Mouse (Mus musculus) neural tube, embryonic 11.5 days (tissue): ENCODE results near the gene Dnah17. TPM values are rescaled to one million over a fixed set of nuclear protein-coding genes. Genes with fewer than 3 reads are reported as not detected.

Source experiments
- ATAC-seq: fragments of 200-750 bp; cut with Nextera tagmentation; 2 replicates; pipeline ENCODE4 v1.8.0; 2017; ENCODE audit warnings: moderate number of reproducible peaks, mild to moderate bottlenecking, moderate TSS enrichment, moderate library complexity; ENCODE audit not compliant: insufficient read depth, low FRiP score, low TSS enrichment
- DNase-seq: peaks from one replicate; pipeline ENCODE4 v3.0.0-alpha.2; 2015; ENCODE audit warnings: low spot score
- H3K27ac ChIP-seq: fragments of 300-500 bp; sonication (generic); 2 replicates; pipeline ENCODE4 v1.5.1; 2014; ENCODE audit warnings: low read depth, mild to moderate bottlenecking, low read length
- H3K27me3 ChIP-seq: fragments of 300-500 bp; sonication (generic); 2 replicates; pipeline ENCODE4 v1.6.1; 2014; ENCODE audit warnings: mild to moderate bottlenecking, low read length, mixed read lengths; ENCODE audit not compliant: control insufficient read depth, insufficient read depth
- H3K36me3 ChIP-seq: fragments of 300-500 bp; sonication (generic); 2 replicates; pipeline ENCODE4 v1.6.1; 2014; ENCODE audit warnings: mild to moderate bottlenecking, low read length, moderate library complexity, mixed read lengths; ENCODE audit not compliant: control insufficient read depth, insufficient read depth
- H3K4me1 ChIP-seq: fragments of 300-500 bp; sonication (generic); 2 replicates; pipeline ENCODE4 v1.6.1; 2014; ENCODE audit warnings: low read length, mixed read lengths; ENCODE audit not compliant: control insufficient read depth, insufficient read depth
- H3K4me2 ChIP-seq: fragments of 300-500 bp; sonication (generic); 2 replicates; pipeline ENCODE4 v1.6.1; 2014; ENCODE audit warnings: low read depth, mild to moderate bottlenecking, moderate library complexity
- H3K4me3 ChIP-seq: fragments of 300-500 bp; sonication (generic); 2 replicates; pipeline ENCODE4 v1.5.1; 2014; ENCODE audit warnings: low read depth, low read length
- H3K9ac ChIP-seq: fragments of 300-500 bp; sonication (generic); 2 replicates; pipeline ENCODE4 v1.6.1; 2014; ENCODE audit warnings: mild to moderate bottlenecking, low read length
- H3K9me3 ChIP-seq: fragments of 300-500 bp; sonication (generic); 2 replicates; pipeline ENCODE4 v1.6.1; 2016; ENCODE audit warnings: low read length; ENCODE audit not compliant: control insufficient read depth
- WGBS: fragments of 180-500 bp; shearing (Covaris S2); extraction: QIAGEN DNeasy Blood & Tissue Kit; methylation state at CpG from one replicate; pipeline ENCODE4 v1.1.7; 2014; 5-methylcytosine and 5-hydroxymethylcytosine counted together
- polyA plus RNA-seq: library from polyadenylated mRNA; unstranded; fragments of >200 nt; fragmentation: Nextera tagmentation; extraction: Ambion mirVana; gene quantifications from 2 replicates; pipeline ENCODE4 v1.2.1, GENCODE M21; 2014

Dnah17 gene
- polyA plus RNA-seq, 1 experiment from 2014 or later, result 0.13 TPM

- Histone ChIP-seq H3K4me2 (no peak overlapping the region), H3K9me3 (no peaks in the 10 kb centered on the region), H3K4me1 (0 out of 2 replicates have a peak, but pooled peaks cover 6% of the 10 kb centered on the region), H3K4me3 (no peak overlapping the region), H3K27ac (no peak overlapping the region), H3K36me3 (no peaks in the 10 kb centered on the region), H3K9ac (no peak overlapping the region), H3K27me3 (no peaks in the 10 kb centered on the region)
- ATAC-seq (no peak), DNase-seq (no peak)
- 77% methylated on average over 8 of the region's 8 CpGs for WGBS
Measured at GRCm38 (mm10) chr11:118085961-118086360, 44.5 kb downstream of the Dnah17 start.

DNA sequence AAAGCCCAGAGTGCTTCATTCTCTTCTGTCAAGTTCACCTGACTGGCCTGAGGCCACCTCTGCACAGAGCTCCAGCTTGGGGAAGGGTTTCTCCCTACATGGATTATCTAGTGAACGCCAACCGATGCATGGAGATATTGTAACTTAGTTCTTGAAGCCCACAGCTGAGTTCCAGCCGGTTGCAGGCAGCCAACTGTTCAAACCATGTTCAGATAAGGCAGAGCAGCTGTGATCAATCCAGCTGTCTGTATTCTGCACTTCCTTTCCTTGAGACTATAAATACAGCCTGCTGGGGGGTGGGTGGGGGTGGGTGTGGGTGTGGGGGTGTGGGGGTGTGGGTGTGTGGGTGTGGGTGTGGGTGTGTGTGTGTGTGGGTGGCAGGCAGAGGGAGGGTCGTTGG, 45.3 kb downstream of the Dnah17 start:
- H3K27me3 ChIP-seq, result no peaks in the 10 kb centered on the region
- H3K27ac ChIP-seq, result no peak overlapping the region
- H3K4me3 ChIP-seq, result no peak overlapping the region
- H3K4me1 ChIP-seq, result 0 out of 2 replicates have a peak, but pooled peaks cover 6% of the 10 kb centered on the region
- ATAC-seq, result no peak
- no peak overlapping the region for H3K9ac ChIP-seq
- DNase-seq, result no peak
- whole genome bisulfite sequencing, result 83% methylated on average over 4 of the region's 4 CpGs
- no peaks in the 10 kb centered on the region for H3K36me3 ChIP-seq
- no peaks in the 10 kb centered on the region for H3K9me3 ChIP-seq
- H3K4me2 ChIP-seq, result no peak overlapping the region

DNA sequence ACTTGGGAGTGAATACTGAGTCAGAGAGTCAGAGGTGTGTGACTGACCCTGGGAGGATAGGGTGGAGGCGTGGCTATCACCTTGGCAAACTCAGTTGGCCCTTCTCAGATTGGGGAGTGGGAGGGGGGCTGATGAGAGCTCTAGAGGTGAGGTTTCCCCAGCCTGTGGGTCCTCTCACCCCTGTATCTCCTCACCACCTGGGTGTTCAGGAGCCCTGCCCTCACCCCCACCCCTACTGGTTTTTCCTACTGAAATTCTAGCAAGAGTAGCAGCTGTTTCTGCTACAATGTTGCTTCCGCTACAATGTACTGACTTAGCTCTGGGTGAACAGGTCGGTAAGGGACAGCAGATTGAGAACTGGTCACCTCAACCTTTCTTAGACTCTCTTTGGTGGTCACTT, 46.2 kb downstream of the Dnah17 start:
- Histone ChIP-seq H3K27ac (no peak overlapping the region), H3K4me1 (0 out of 2 replicates have a peak, but pooled peaks cover 6% of the 10 kb centered on the region), H3K9me3 (no peaks in the 10 kb centered on the region), H3K9ac (no peak overlapping the region), H3K4me3 (no peak overlapping the region), H3K4me2 (no peak overlapping the region), H3K27me3 (no peaks in the 10 kb centered on the region), H3K36me3 (no peaks in the 10 kb centered on the region)
- DNase-seq (no peak), ATAC-seq (no peak)
- 80% methylated on average over 3 of the region's 3 CpGs for WGBS

- 10% methylated on average over 6 of the region's 6 CpGs for WGBS
- Histone ChIP-seq H3K9ac (no peak overlapping the region), H3K4me1 (0 out of 2 replicates have a peak, but pooled peaks cover 6% of the 10 kb centered on the region), H3K4me2 (no peak overlapping the region), H3K9me3 (no peaks in the 10 kb centered on the region), H3K27ac (no peak overlapping the region), H3K4me3 (no peak overlapping the region), H3K27me3 (no peaks in the 10 kb centered on the region), H3K36me3 (no peaks in the 10 kb centered on the region)
- ATAC-seq (no peak), DNase-seq (peak; percentile 82)
Measured at GRCm38 (mm10) chr11:118083811-118084210, 46.6 kb downstream of the Dnah17 start.

DNA sequence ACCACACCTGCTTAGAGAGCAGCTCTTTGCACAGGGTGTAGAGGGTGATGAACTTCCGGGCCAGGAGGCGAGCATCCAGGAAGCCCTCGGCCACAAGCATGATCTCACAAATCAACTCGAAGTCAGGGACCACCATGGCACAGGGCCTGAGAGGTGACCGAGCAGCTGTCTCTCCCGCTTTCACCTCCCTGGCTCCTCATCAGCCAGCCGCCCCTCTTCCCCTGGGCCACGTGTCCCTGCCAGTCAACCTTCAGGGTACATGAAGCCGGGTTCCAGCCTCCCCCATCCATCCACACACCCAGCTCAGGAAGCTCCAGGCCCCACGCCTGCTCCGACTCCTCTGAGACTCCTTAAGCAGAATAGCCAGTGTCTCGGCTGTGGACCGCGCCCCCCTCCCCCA, 48.1 kb downstream of the Dnah17 start:
- H3K4me3 ChIP-seq, result no peak overlapping the region
- H3K9ac ChIP-seq, result no peak overlapping the region
- H3K4me1 ChIP-seq, result 0 out of 2 replicates have a peak, but pooled peaks cover 6% of the 10 kb centered on the region
- H3K27ac ChIP-seq, result no peak overlapping the region
- H3K27me3 ChIP-seq, result no peaks in the 10 kb centered on the region
- no peaks in the 10 kb centered on the region for H3K9me3 ChIP-seq
- no peak for ATAC-seq
- H3K4me2 ChIP-seq, result no peak overlapping the region
- no peak for DNase-seq
- H3K36me3 ChIP-seq, result no peaks in the 10 kb centered on the region
- WGBS, result 84% methylated on average over 14 of the region's 14 CpGs

GRCm38 (mm10) chr11:118079750-118080149, 50.7 kb downstream of the Dnah17 start:
- Histone ChIP-seq H3K27me3 (no peaks in the 10 kb centered on the region), H3K4me3 (no peak overlapping the region), H3K9ac (no peak overlapping the region), H3K4me2 (no peak overlapping the region), H3K9me3 (no peaks in the 10 kb centered on the region), H3K27ac (no peak overlapping the region), H3K4me1 (0 out of 2 replicates have a peak, but pooled peaks cover 6% of the 10 kb centered on the region), H3K36me3 (no peaks in the 10 kb centered on the region)
- 76% methylated on average over 12 of the region's 14 CpGs for WGBS
- ATAC-seq (no peak), DNase-seq (no peak)

- Histone ChIP-seq H3K4me2 (no peak overlapping the region), H3K27ac (no peak overlapping the region), H3K9ac (no peak overlapping the region), H3K9me3 (no peaks in the 10 kb centered on the region), H3K4me1 (no peaks in the 10 kb centered on the region), H3K36me3 (no peaks in the 10 kb centered on the region), H3K4me3 (no peak overlapping the region), H3K27me3 (no peaks in the 10 kb centered on the region)
- WGBS, result 89% methylated on average over 6 of the region's 6 CpGs
- ATAC-seq (no peak), DNase-seq (no peak)
Measured at GRCm38 (mm10) chr11:118076929-118077328, 53.5 kb downstream of the Dnah17 start.

DNA sequence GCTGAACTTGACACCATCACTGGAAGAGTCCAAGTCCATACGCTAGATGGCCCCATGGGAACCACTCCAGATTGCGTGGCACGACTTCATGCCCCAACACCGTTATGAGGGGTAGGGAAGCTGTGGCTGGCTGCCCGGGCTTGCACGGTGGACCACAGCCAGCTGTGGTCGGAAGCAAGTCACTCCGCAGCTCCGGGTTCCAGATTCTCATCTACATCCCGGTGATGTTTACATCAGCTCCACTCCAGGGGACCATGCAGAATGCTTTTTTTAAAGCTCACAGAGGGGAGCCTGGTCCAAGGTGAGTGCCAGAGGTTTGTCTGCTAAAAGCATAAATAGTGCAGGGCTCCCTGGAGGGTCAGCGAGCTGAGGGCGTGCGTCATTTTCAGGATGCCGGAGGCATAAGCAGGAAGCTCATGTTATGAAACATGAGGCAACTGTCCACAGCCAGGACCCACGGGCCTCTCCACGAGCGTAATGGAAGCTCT, 55.4 kb downstream of the Dnah17 start:
- H3K36me3 ChIP-seq, result no peaks in the 10 kb centered on the region
- ATAC-seq (no peak), DNase-seq (no peak)
- H3K4me2 ChIP-seq, result no peak overlapping the region
- no peaks in the 10 kb centered on the region for H3K4me1 ChIP-seq
- no peaks in the 10 kb centered on the region for H3K27me3 ChIP-seq
- H3K9me3 ChIP-seq, result no peaks in the 10 kb centered on the region
- no peak overlapping the region for H3K4me3 ChIP-seq
- no peak overlapping the region for H3K9ac ChIP-seq
- 83% methylated on average over 17 of the region's 17 CpGs for WGBS
- no peak overlapping the region for H3K27ac ChIP-seq

DNA sequence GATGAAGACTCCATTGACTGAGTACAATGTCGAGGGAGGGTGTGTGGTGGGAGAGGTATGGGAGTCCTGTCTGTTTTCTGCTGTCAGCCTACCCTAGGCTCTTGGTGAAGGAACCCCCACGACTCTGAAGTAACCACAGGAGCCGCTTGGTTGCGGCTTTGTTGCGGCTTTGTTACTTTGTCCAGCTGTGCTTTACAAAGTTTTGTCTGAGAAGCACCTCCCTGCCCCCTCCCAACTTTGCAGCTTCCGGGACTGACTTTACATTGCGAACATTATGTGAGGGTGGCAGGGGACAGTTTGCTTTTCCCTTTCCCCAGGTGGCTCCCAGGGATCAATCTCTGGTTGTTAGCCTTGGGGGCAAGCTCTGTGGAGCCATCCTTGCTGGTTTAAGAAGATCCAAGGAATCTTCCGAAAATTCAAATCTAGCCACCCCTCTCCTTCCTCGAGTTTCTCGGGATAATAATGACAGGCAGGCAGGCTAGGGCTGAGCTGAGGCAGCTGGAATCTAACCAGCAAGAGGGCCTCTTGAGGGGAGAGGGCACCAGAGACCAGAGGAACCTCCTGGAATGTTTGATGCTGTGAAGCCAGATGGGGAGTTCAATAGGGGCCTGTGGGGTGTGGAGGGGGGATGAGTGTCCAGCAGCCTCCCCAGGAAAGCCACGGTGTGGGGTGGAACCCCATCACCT, 59.1 kb downstream of the Dnah17 start:
- Histone ChIP-seq H3K27ac (no peak overlapping the region), H3K4me1 (no peaks in the 10 kb centered on the region)
- WGBS, result 58% methylated on average over 11 of the region's 11 CpGs

More for the DNA sequence above, 59.1 kb downstream of the Dnah17 start:
- no peak overlapping the region for H3K4me3 ChIP-seq
- DNase-seq (no peak), ATAC-seq (no peak)
- H3K4me2 ChIP-seq, result no peak overlapping the region
- no peak overlapping the region for H3K9ac ChIP-seq
- no peaks in the 10 kb centered on the region for H3K36me3 ChIP-seq
- no peaks in the 10 kb centered on the region for H3K27me3 ChIP-seq
- H3K9me3 ChIP-seq, result no peaks in the 10 kb centered on the region
